Comparison of ENCODE assay signal across 8 mouse cellular contexts in genomic region chr5:35756997-35757638, GRCm38 (mm10). TPM values are rescaled to one million over a fixed set of nuclear protein-coding genes. Genes with fewer than 3 reads are reported as not detected.
DNase-seq lines count a peak whose midpoint lies in the region; ATAC-seq lines count a peak whose summit lies in the region.

No protein-coding gene starts in this region.

- peak overlapping the region; percentile 99 for H3K4me2 ChIP-seq in heart, embryonic 12.5 days
- H3K4me2 ChIP-seq in embryonic facial prominence, embryonic 13.5 days = peak overlapping the region; percentile 99
- H3K4me2 ChIP-seq in limb, embryonic 15.5 days = peak overlapping the region; percentile 100
- H3K4me2 ChIP-seq in neural tube, embryonic 14.5 days (ENCODE audit: low read depth, low read length) = peak overlapping the region; percentile 91

- H3K4me1 ChIP-seq in heart, embryonic 12.5 days (replicated peaks) = peaks cover 13% of the 10 kb centered on the region
- H3K4me1 ChIP-seq in embryonic facial prominence, embryonic 13.5 days = peaks cover 15% of the 10 kb centered on the region
- peaks cover 17% of the 10 kb centered on the region for H3K4me1 ChIP-seq in limb, embryonic 15.5 days
- peaks cover 4% of the 10 kb centered on the region for H3K4me1 ChIP-seq in neural tube, embryonic 14.5 days (ENCODE audit: control insufficient read depth, insufficient read depth, low read length)

- intact Hi-C loops in heart, postnatal 10 days (cut with DNase I) = loop anchor here (10.0 kb wide), 1 partner anchor 218 kb away; no protein-coding TSS in a partner anchor

- ATAC-seq in heart, embryonic 12.5 days (ENCODE audit: insufficient number of reproducible peaks, low FRiP score) = no peak
- no peak for ATAC-seq in embryonic facial prominence, embryonic 13.5 days (ENCODE audit: insufficient number of reproducible peaks, insufficient read depth, low FRiP score, low TSS enrichment, low read depth)
- peak; percentile 49 for ATAC-seq in inflammation-experienced regulatory T-cells, adult 6 months
- ATAC-seq in limb, embryonic 15.5 days (ENCODE audit: insufficient number of reproducible peaks, low FRiP score, low TSS enrichment, low read depth) = no peak
- ATAC-seq in neural tube, embryonic 14.5 days (ENCODE audit: low read depth) = peak; percentile 57
- no peak for ATAC-seq in erythroid progenitor cell, adult 5-6 weeks (replicated peaks; ENCODE audit: low FRiP score, poor library complexity, severe bottlenecking)

- H3K36me3 ChIP-seq in heart, embryonic 12.5 days = no peaks in the 10 kb centered on the region
- H3K36me3 ChIP-seq in embryonic facial prominence, embryonic 13.5 days = no peaks in the 10 kb centered on the region
- no peaks in the 10 kb centered on the region for H3K36me3 ChIP-seq in limb, embryonic 15.5 days
- no peaks in the 10 kb centered on the region for H3K36me3 ChIP-seq in neural tube, embryonic 14.5 days (ENCODE audit: control insufficient read depth, insufficient read depth, low read length)

- H3K4me3 ChIP-seq in heart, embryonic 12.5 days = peak overlapping the region; percentile 60
- H3K4me3 ChIP-seq in embryonic facial prominence, embryonic 13.5 days = peak overlapping the region; percentile 58
- peak overlapping the region; percentile 56 for H3K4me3 ChIP-seq in limb, embryonic 15.5 days
- peak overlapping the region; percentile 64 for H3K4me3 ChIP-seq in neural tube, embryonic 14.5 days (ENCODE audit: low read depth, low read length)

- 16% methylated on average over 21 of the region's 26 CpGs for WGBS in heart, embryonic 12.5 days
- WGBS in embryonic facial prominence, embryonic 13.5 days = 8% methylated on average over 20 of the region's 26 CpGs
- 13% methylated on average over 25 of the region's 26 CpGs for WGBS in limb, embryonic 15.5 days
- 8% methylated on average over 26 of the region's 26 CpGs for WGBS in neural tube, embryonic 14.5 days

- peak overlapping the region; percentile 70 for H3K9ac ChIP-seq in heart, embryonic 12.5 days
- no peak overlapping the region for H3K9ac ChIP-seq in embryonic facial prominence, embryonic 13.5 days
- H3K9ac ChIP-seq in limb, embryonic 15.5 days = no peak overlapping the region
- peak overlapping the region; percentile 74; the same call in 1 of the 2 replicates for H3K9ac ChIP-seq in neural tube, embryonic 14.5 days (replicated peaks; ENCODE audit: low read depth, low read length)

- H3K27me3 ChIP-seq in heart, embryonic 12.5 days (replicated peaks) = peaks cover 53% of the 10 kb centered on the region
- peaks cover 65% of the 10 kb centered on the region for H3K27me3 ChIP-seq in embryonic facial prominence, embryonic 13.5 days
- peaks cover 51% of the 10 kb centered on the region for H3K27me3 ChIP-seq in limb, embryonic 15.5 days
- H3K27me3 ChIP-seq in neural tube, embryonic 14.5 days (ENCODE audit: control insufficient read depth, insufficient read depth, low read length) = peaks cover 19% of the 10 kb centered on the region; the same call in 1 of the 2 replicates

- no peak overlapping the region for H3K27ac ChIP-seq in heart, embryonic 12.5 days (ENCODE audit: poor library complexity, severe bottlenecking)
- H3K27ac ChIP-seq in embryonic facial prominence, embryonic 13.5 days = no peak overlapping the region
- no peak overlapping the region for H3K27ac ChIP-seq in limb, embryonic 15.5 days
- peak overlapping the region; percentile 58 for H3K27ac ChIP-seq in neural tube, embryonic 14.5 days (ENCODE audit: low read depth, low read length)

- no peaks in the 10 kb centered on the region for H3K9me3 ChIP-seq in heart, embryonic 12.5 days (replicated peaks)
- no peaks in the 10 kb centered on the region for H3K9me3 ChIP-seq in embryonic facial prominence, embryonic 13.5 days
- H3K9me3 ChIP-seq in limb, embryonic 15.5 days = no peaks in the 10 kb centered on the region
- H3K9me3 ChIP-seq in neural tube, embryonic 14.5 days (ENCODE audit: control insufficient read depth, low read length) = no peaks in the 10 kb centered on the region

- no peak for DNase-seq in heart, postnatal 10 days
- DNase-seq in Muller cell, postnatal 12 days (ENCODE audit: inconsistent ontology term) = peak; percentile 26

RNA-seq across cellular contexts. Expression of gene Ablim2, which starts 0.6 kb away (rescaled TPM):
- 3.8 and 3.9 TPM in 2 replicates for polyA plus RNA-seq in heart, embryonic 12.5 days (2016; fragmentation: Nextera tagmentation; extraction: Ambion mirVana)
- total RNA-seq in heart, postnatal 10 days (2021) = 10 to 100 TPM in 1 of 2 experiments, 1 to 10 TPM in 1; 9.9 to 12.6 TPM
- polyA plus RNA-seq in embryonic facial prominence, embryonic 13.5 days (2015; fragmentation: Nextera tagmentation; extraction: Ambion mirVana) = 0.91 and 0.94 TPM in 2 replicates
- 1 to 10 TPM; 1.8 to 2.1 (median 1.8) TPM for polyA plus RNA-seq in inflammation-experienced regulatory T-cells, adult 6 months (2017; shearing (Covaris generic))
- polyA plus RNA-seq in limb, embryonic 15.5 days (2015; fragmentation: Nextera tagmentation; extraction: Ambion mirVana) = 2.7 and 5.7 TPM in 2 replicates
- 18.3 and 26.1 TPM in 2 replicates for polyA plus RNA-seq in neural tube, embryonic 14.5 days (2014; fragmentation: Nextera tagmentation; extraction: Ambion mirVana)
- not detected in 2 replicates for total RNA-seq in erythroid progenitor cell, adult 5-6 weeks (2015; ENCODE audit: low replicate concordance)
- not detected in 2 replicates for total RNA-seq in erythroid progenitor cell, adult 5-6 weeks (2017; ENCODE audit: low replicate concordance)

RNA-seq across cellular contexts. Expression of gene Sh3tc1, which starts 17.3 kb away (rescaled TPM):
- 10.0 and 10.4 TPM in 2 replicates for polyA plus RNA-seq in heart, embryonic 12.5 days (2016; fragmentation: Nextera tagmentation; extraction: Ambion mirVana)
- total RNA-seq in heart, postnatal 10 days (2021) = 10 to 100 TPM; 14.7 to 17.4 TPM
- 5.7 and 6.5 TPM in 2 replicates for polyA plus RNA-seq in embryonic facial prominence, embryonic 13.5 days (2015; fragmentation: Nextera tagmentation; extraction: Ambion mirVana)
- polyA plus RNA-seq in inflammation-experienced regulatory T-cells, adult 6 months (2017; shearing (Covaris generic)) = 1 to 10 TPM; 1.1 to 2.2 (median 1.4) TPM
- polyA plus RNA-seq in limb, embryonic 15.5 days (2015; fragmentation: Nextera tagmentation; extraction: Ambion mirVana) = 6.6 and 7.3 TPM in 2 replicates
- polyA plus RNA-seq in neural tube, embryonic 14.5 days (2014; fragmentation: Nextera tagmentation; extraction: Ambion mirVana) = 1.3 and 3.9 TPM in 2 replicates
- total RNA-seq in erythroid progenitor cell, adult 5-6 weeks (2015; ENCODE audit: low replicate concordance) = 0.36 TPM in 1 of 2 replicates, not detected in the other
- 0.90 and 1.6 TPM in 2 replicates for total RNA-seq in erythroid progenitor cell, adult 5-6 weeks (2017; ENCODE audit: low replicate concordance)

Comparison
In these comparisons a context has a peak if more than half of its experiments do, and no peak if none do; other contexts are left out.
1. ATAC-seq: peak in inflammation-experienced regulatory T-cells, adult 6 months (single experiment) and neural tube, embryonic 14.5 days (single experiment); none in heart, embryonic 12.5 days (single experiment), embryonic facial prominence, embryonic 13.5 days (single experiment), limb, embryonic 15.5 days (single experiment) and erythroid progenitor cell, adult 5-6 weeks (single experiment).
2. H3K9ac ChIP-seq: peak in heart, embryonic 12.5 days (single experiment) and neural tube, embryonic 14.5 days (single experiment); none in embryonic facial prominence, embryonic 13.5 days (single experiment) and limb, embryonic 15.5 days (single experiment).
3. Peak in every context shown above with its lines, with median percentiles within 50 percentile points of each other: H3K4me2 ChIP-seq and H3K4me3 ChIP-seq.